Mouse (Mus musculus) liver, adult 2 months (tissue): ENCODE measurements around the gene Samd13. TPM values are rescaled to one million over a fixed set of nuclear protein-coding genes. Genes with fewer than 3 reads are reported as not detected.

ENCODE experiments used
- DNase-seq: peaks from one replicate; pipeline ENCODE4 v3.0.0-alpha.2; 2011; ENCODE audit warnings: low read depth, low spot score; ENCODE audit errors: extremely low read depth
- H3K27ac ChIP-seq: fragments of 200-500 bp; replicated peaks from 2 replicates; pipeline ENCODE4 v1.5.1; 2012; ENCODE audit warnings: low read depth, mild to moderate bottlenecking, control low read depth, inconsistent platforms, low read length; ENCODE audit not compliant: insufficient read depth
- H3K27me3 ChIP-seq: fragments of 200-500 bp; 2 replicates; pipeline ENCODE4 v1.6.1; 2012; ENCODE audit warnings: mild to moderate bottlenecking, moderate library complexity, low read length, inconsistent platforms; ENCODE audit not compliant: control insufficient read depth, insufficient read depth
- H3K36me3 ChIP-seq: fragments of 200-500 bp; 2 replicates; pipeline ENCODE4 v1.6.1; 2012; ENCODE audit warnings: low read length, inconsistent platforms; ENCODE audit not compliant: control insufficient read depth, insufficient read depth
- H3K4me1 ChIP-seq: fragments of 200-500 bp; 2 replicates; pipeline ENCODE4 v1.6.1; 2011; ENCODE audit warnings: low read length; ENCODE audit not compliant: control insufficient read depth, insufficient read depth
- H3K4me3 ChIP-seq: fragments of 200-500 bp; 2 replicates; pipeline ENCODE4 v1.5.1; 2011; ENCODE audit warnings: low read depth, mild to moderate bottlenecking, control low read depth, low read length, moderate library complexity; ENCODE audit not compliant: insufficient read depth
- H3K79me2 ChIP-seq: fragments of 200-500 bp; 2 replicates; pipeline ENCODE4 v1.6.1; 2012; ENCODE audit warnings: inconsistent platforms, mild to moderate bottlenecking, low read length, moderate library complexity; ENCODE audit not compliant: control insufficient read depth, insufficient read depth
- H3K9ac ChIP-seq: fragments of 200-500 bp; 2 replicates; pipeline ENCODE4 v1.6.1; 2012; ENCODE audit warnings: low read depth, mild to moderate bottlenecking, control low read depth, inconsistent platforms, low read length
- CTCF ChIP-seq: fragments of 200-500 bp; IDR thresholded peaks from 2 replicates; pipeline ENCODE4 v1.5.1; 2011; ENCODE audit warnings: low read depth, low read length, control low read depth
- POLR2A ChIP-seq: fragments of 200-500 bp; IDR thresholded peaks from 2 replicates; pipeline ENCODE4 v1.6.1; 2011; ENCODE audit warnings: low read length, control low read depth; ENCODE audit not compliant: insufficient read depth; ENCODE audit errors: extremely low read depth
- WGBS: fragments of 180-500 bp; shearing (Covaris S2); methylation state at CpG from one replicate; pipeline ENCODE4 v1.1.7; 2018; 5-methylcytosine and 5-hydroxymethylcytosine counted together
- polyA plus RNA-seq: library from polyadenylated mRNA; depleted of rRNA; stranded (reverse); fragments of >200 nt; gene quantifications from 2 replicates; pipeline ENCODE4 v1.2.3, GENCODE M21; 2012
- total RNA-seq: library from RNA; depleted of rRNA; stranded (reverse); fragments of >200 nt; gene quantifications from 2 replicates; pipeline ENCODE4 v1.2.3, GENCODE M21; 2014

Gene Samd13
- total and polyA plus RNA-seq, 2 experiments: not detected

- TF ChIP-seq POLR2A (no peak), CTCF (no peak)
- Histone ChIP-seq H3K27ac (no peak overlapping the region), H3K27me3 (no peaks in the 10 kb centered on the region), H3K36me3 (no peaks in the 10 kb centered on the region), H3K4me1 (no peaks in the 10 kb centered on the region), H3K4me3 (no peak overlapping the region), H3K79me2 (no peaks in the 10 kb centered on the region), H3K9ac (no peak overlapping the region)
- WGBS: 74% methylated on average over 6 of the region's 6 CpGs
- DNase-seq: peak; percentile 16
These were observed 31.7 kb downstream of the Samd13 start for GRCm38 (mm10) chr3:146653692-146654091.

GRCm38 (mm10) chr3:146652431-146652830, 33.0 kb downstream of the Samd13 start:
- WGBS: 90% methylated on average over 5 of the region's 5 CpGs
- no peaks in the 10 kb centered on the region for H3K27me3 ChIP-seq
- TF ChIP-seq CTCF (no peak), POLR2A (no peak)
- no peaks in the 10 kb centered on the region for H3K4me1 ChIP-seq
- DNase-seq: no peak
- no peak overlapping the region for H3K4me3 ChIP-seq
- H3K79me2 ChIP-seq: no peaks in the 10 kb centered on the region
- no peak overlapping the region for H3K9ac ChIP-seq
- H3K27ac ChIP-seq: no peak overlapping the region
- H3K36me3 ChIP-seq: no peaks in the 10 kb centered on the region

- no peak for DNase-seq
- Histone ChIP-seq H3K27me3 (no peaks in the 10 kb centered on the region), H3K27ac (no peak within 1 kb of the TSS), H3K79me2 (no peaks in the 10 kb centered on the region), H3K9ac (no peak within 1 kb of the TSS), H3K4me3 (no peak within 1 kb of the TSS), H3K4me1 (no peaks in the 10 kb centered on the region), H3K36me3 (no peaks in the 10 kb centered on the region)
- no peak for TF ChIP-seq POLR2A
- 84% methylated on average over 3 of the region's 3 CpGs for WGBS
These were observed 34.2 kb downstream of the Samd13 start, which contains the start of gene 4930503B20Rik for GRCm38 (mm10) chr3:146651217-146651616. 4930503B20Rik (minus strand) TSS chr3:146651317.

- Histone ChIP-seq H3K27ac (no peak overlapping the region), H3K79me2 (no peaks in the 10 kb centered on the region), H3K4me1 (no peaks in the 10 kb centered on the region), H3K27me3 (no peaks in the 10 kb centered on the region), H3K9ac (no peak overlapping the region), H3K4me3 (no peak overlapping the region), H3K36me3 (no peaks in the 10 kb centered on the region)
- no peak for DNase-seq
- 79% methylated on average over 10 of the region's 10 CpGs for WGBS
- TF ChIP-seq CTCF (no peak), POLR2A (no peak)
These were observed 34.7 kb downstream of the Samd13 start for GRCm38 (mm10) chr3:146650716-146651115.

GRCm38 (mm10) chr3:146649311-146649894, 36.0 kb downstream of the Samd13 start:
- DNase-seq: no peak
- no peaks in the 10 kb centered on the region for H3K4me1 ChIP-seq
- no peaks in the 10 kb centered on the region for H3K36me3 ChIP-seq
- TF ChIP-seq POLR2A (no peak), CTCF (no peak)
- H3K27ac ChIP-seq: no peak overlapping the region
- H3K27me3 ChIP-seq: no peaks in the 10 kb centered on the region
- 78% methylated on average over 10 of the region's 10 CpGs for WGBS
- no peak overlapping the region for H3K4me3 ChIP-seq
- H3K9ac ChIP-seq: no peak overlapping the region
- no peaks in the 10 kb centered on the region for H3K79me2 ChIP-seq

- 73% methylated on average over 4 of the region's 4 CpGs for WGBS
- no peaks in the 10 kb centered on the region for H3K4me1 ChIP-seq
- TF ChIP-seq POLR2A (no peak), CTCF (no peak)
- H3K27ac ChIP-seq: no peak overlapping the region
- no peaks in the 10 kb centered on the region for H3K79me2 ChIP-seq
- no peak for DNase-seq
- H3K9ac ChIP-seq: no peak overlapping the region
- no peaks in the 10 kb centered on the region for H3K27me3 ChIP-seq
- H3K36me3 ChIP-seq: no peaks in the 10 kb centered on the region
- H3K4me3 ChIP-seq: no peak overlapping the region
These were observed 43.5 kb downstream of the Samd13 start for GRCm38 (mm10) chr3:146641818-146642427.
